Mouse (Mus musculus) stomach, postnatal 0 days (tissue): ENCODE measurements at regions not wholly inside any gene's neighbourhood (a gene's known extent, or its start where the extent isn't known, plus 50 kb on each side); places are given as distances from the start of the nearest gene placed in this dataset.

ENCODE experiments used
- ATAC-seq: fragments of 200-750 bp; cut with Nextera tagmentation; 2 replicates; pipeline ENCODE4 v1.8.0; 2017; ENCODE audit not compliant: low FRiP score, low TSS enrichment
- DNase-seq: peaks from one replicate; pipeline ENCODE4 v3.0.0-alpha.2; 2016; ENCODE audit warnings: low spot score
- H3K27ac ChIP-seq: fragments of 300-500 bp; sonication (generic); replicated peaks from 2 replicates; pipeline ENCODE4 v1.5.1; 2014; ENCODE audit warnings: mild to moderate bottlenecking, control low read depth
- H3K27me3 ChIP-seq: fragments of 300-500 bp; sonication (generic); 2 replicates; pipeline ENCODE4 v1.6.1; 2014; ENCODE audit warnings: low read length; ENCODE audit not compliant: control insufficient read depth, insufficient read depth
- H3K36me3 ChIP-seq: fragments of 300-500 bp; sonication (generic); 2 replicates; pipeline ENCODE4 v1.6.1; 2014; ENCODE audit warnings: low read length, mixed read lengths; ENCODE audit not compliant: control insufficient read depth, insufficient read depth
- H3K4me1 ChIP-seq: fragments of 300-500 bp; sonication (generic); replicated peaks from 2 replicates; pipeline ENCODE4 v1.6.1; 2014; ENCODE audit warnings: antibody characterized with exemption; ENCODE audit not compliant: control insufficient read depth, insufficient read depth
- H3K4me2 ChIP-seq: fragments of 300-500 bp; sonication (generic); replicated peaks from 2 replicates; pipeline ENCODE4 v1.6.1; 2014; ENCODE audit warnings: low read depth, mild to moderate bottlenecking, control low read depth, moderate library complexity
- H3K4me3 ChIP-seq: fragments of 300-500 bp; sonication (generic); 2 replicates; pipeline ENCODE4 v1.5.1; 2014; ENCODE audit warnings: low read depth, low read length, control low read depth
- H3K9ac ChIP-seq: fragments of 300-500 bp; sonication (generic); 2 replicates; pipeline ENCODE4 v1.6.1; 2014; ENCODE audit warnings: mild to moderate bottlenecking, low read length, control low read depth, mixed read lengths
- H3K9me3 ChIP-seq: fragments of 300-500 bp; sonication (generic); 2 replicates; pipeline ENCODE4 v1.6.1; 2016; ENCODE audit warnings: low read length; ENCODE audit not compliant: control insufficient read depth
- CTCF ChIP-seq: IDR thresholded peaks from 2 replicates; pipeline ENCODE4 v1.5.1; 2016; ENCODE audit warnings: antibody characterized with exemption, low read depth, mild to moderate bottlenecking, moderate library complexity
- EP300 ChIP-seq: optimal IDR thresholded peaks from 2 replicates; pipeline ENCODE3; 2016; ENCODE audit warnings: antibody characterized with exemption
- WGBS: fragments of 180-500 bp; shearing (Covaris S2); extraction: QIAGEN DNeasy Blood & Tissue Kit; methylation state at CpG from one replicate; pipeline ENCODE4 v1.1.7; 2014; 5-methylcytosine and 5-hydroxymethylcytosine counted together

DNA sequence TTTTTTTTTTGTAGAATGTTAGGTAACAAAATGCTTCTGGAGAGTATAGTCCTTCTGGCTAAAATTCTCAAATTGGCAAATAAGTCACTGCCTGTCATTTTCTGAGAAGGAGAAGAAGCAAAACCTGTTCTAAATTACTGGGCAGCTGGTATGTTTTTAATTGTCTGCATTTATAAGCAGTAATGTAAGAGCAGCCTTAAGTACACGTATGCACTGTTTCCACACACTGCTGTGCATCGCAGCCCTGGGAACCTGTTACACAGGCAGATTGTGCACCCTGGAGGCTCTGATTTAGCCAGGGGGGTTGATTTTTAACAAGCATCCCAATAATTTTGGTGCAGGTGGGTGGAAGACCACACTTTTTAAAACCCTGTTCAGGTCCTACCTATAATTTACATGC lies 236.2 kb downstream of the Hace1 start:
- no peak for DNase-seq
- WGBS = 49% methylated on average over 2 of the region's 2 CpGs

DNA sequence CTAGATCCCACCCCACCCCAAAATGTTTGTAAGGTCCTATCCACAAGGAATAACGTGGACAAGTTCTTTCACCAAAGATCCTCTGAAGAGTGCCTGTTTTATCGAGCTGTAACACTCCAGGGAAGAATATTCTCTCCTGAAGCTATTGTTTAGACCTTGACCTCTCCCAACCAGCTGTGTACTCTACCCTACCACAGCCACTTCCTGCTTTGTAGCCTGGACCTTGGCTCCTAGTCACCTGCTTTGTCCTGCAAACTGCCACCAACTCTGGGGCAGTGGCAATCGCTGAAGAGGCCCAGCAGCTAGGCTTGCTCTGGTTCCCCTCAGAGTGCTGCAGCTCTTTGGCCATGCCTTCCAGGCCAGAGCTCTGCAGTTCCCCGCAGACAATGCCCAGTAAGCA lies 239.1 kb downstream of the Hace1 start:
- no peak for ATAC-seq

More for the DNA sequence above, 236.2 kb downstream of the Hace1 start:
- H3K4me2 ChIP-seq = no peak overlapping the region
- no peaks in the 10 kb centered on the region for H3K9me3 ChIP-seq
- H3K4me1 ChIP-seq = no peaks in the 10 kb centered on the region
- no peak overlapping the region for H3K4me3 ChIP-seq
- no peaks in the 10 kb centered on the region for H3K27me3 ChIP-seq
- no peak for TF ChIP-seq CTCF
- H3K27ac ChIP-seq = no peak overlapping the region
- H3K9ac ChIP-seq = no peak overlapping the region
- no peak for ATAC-seq
- H3K36me3 ChIP-seq = no peaks in the 10 kb centered on the region

DNA sequence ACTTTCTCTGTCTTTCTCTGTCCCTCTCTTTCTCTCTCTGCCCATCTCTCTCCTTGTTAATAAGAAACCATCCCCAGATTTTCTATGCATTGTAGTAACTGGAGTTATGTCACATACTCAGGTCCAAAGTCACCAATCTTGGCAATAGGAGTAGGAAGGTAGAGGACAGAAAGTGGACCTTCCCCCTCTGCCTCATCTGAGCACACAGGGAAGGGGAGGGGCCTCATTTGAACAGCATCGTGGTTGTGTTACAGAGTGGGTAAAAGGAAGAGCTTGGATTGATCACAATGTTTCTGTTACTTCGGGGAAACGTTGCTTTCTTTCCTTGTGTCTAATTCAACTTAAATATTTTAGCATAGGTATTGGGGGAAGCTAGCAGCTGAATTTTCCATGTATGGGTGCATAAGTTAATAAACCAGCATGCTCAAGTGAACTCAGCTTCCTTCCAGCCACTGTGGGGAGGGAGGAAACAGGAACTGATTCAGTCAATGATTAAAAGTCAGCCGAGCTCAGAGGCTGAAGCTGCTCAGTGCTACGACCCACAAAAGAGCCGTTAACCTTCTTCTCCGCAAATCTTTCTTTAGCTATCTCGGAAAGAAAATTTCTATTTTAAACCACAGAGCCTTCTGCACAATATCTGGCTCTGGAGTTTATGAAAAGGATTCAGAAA lies 243.5 kb downstream of the Hace1 start:
- 37% methylated on average over 8 of the region's 8 CpGs for WGBS
- Histone ChIP-seq H3K9me3 (no peaks in the 10 kb centered on the region), H3K36me3 (no peaks in the 10 kb centered on the region), H3K27me3 (no peaks in the 10 kb centered on the region), H3K4me1 (no peaks in the 10 kb centered on the region), H3K4me3 (no peak overlapping the region), H3K27ac (no peak overlapping the region), H3K9ac (no peak overlapping the region), H3K4me2 (no peak overlapping the region)
- ATAC-seq (no peak), DNase-seq (no peak)
- TF ChIP-seq CTCF (no peak), EP300 (no peak)

More for the DNA sequence above, 239.1 kb downstream of the Hace1 start:
- Histone ChIP-seq H3K27me3 (no peaks in the 10 kb centered on the region), H3K9me3 (no peaks in the 10 kb centered on the region), H3K9ac (no peak overlapping the region), H3K4me3 (no peak overlapping the region), H3K27ac (no peak overlapping the region), H3K4me2 (no peak overlapping the region), H3K4me1 (no peaks in the 10 kb centered on the region), H3K36me3 (no peaks in the 10 kb centered on the region)
- no peak for DNase-seq
- WGBS = 80% methylated on average over 4 of the region's 4 CpGs
- TF ChIP-seq CTCF = no peak

DNA sequence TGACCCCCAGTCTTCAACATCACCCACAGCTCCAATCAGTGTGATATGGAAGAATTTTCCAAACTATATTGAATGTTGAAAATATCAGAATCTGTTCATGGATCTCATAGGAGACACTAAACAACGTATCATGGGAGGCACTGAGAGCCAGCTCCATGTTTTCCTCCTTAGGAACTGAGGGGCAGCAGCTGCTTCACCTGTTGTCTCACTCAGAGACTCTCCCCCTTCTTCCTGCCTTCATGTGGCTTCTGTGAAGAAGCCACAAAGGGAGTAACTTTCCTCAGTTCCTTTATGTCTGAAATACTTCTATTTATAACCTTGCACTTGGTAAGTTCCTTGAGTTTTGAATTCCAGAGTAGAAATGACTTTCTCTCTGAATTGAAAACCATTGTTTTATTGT lies 244.6 kb downstream of the Hace1 start:
- Histone ChIP-seq H3K36me3 (no peaks in the 10 kb centered on the region), H3K9ac (no peak overlapping the region), H3K27me3 (no peaks in the 10 kb centered on the region), H3K4me1 (no peaks in the 10 kb centered on the region), H3K4me2 (no peak overlapping the region), H3K27ac (no peak overlapping the region), H3K9me3 (no peaks in the 10 kb centered on the region), H3K4me3 (no peak overlapping the region)
- DNase-seq = no peak
- ATAC-seq = no peak
- no peak for TF ChIP-seq CTCF
- no peak for TF ChIP-seq EP300
- WGBS = 62% methylated on average over 1 of the region's 1 CpGs

DNA sequence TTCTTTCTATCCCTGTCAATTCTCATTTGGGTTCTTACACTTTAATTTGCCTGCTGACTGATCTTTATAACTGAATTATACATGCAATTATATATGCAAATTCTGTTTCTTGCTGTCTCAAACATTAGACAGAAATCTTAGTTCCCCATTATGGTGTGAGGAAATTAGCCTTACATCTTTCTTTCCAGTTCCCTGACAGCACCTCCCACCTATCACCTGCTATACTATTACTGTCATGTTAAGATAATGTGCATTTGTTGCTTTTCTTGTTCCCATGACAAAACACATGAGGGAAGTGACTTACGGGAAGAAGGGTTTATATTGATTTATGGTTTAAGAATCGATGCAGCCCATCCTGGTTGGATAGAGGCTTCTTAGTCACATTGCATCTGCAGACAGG lies 246.0 kb downstream of the Hace1 start:
- Histone ChIP-seq H3K27me3 (no peaks in the 10 kb centered on the region), H3K9ac (no peak overlapping the region), H3K27ac (no peak overlapping the region), H3K4me3 (no peak overlapping the region), H3K4me1 (no peaks in the 10 kb centered on the region), H3K36me3 (no peaks in the 10 kb centered on the region), H3K4me2 (no peak overlapping the region), H3K9me3 (no peaks in the 10 kb centered on the region)
- no peak for ATAC-seq
- WGBS = 67% methylated on average over 2 of the region's 2 CpGs
- TF ChIP-seq CTCF = no peak
- no peak for TF ChIP-seq EP300
- DNase-seq = no peak

DNA sequence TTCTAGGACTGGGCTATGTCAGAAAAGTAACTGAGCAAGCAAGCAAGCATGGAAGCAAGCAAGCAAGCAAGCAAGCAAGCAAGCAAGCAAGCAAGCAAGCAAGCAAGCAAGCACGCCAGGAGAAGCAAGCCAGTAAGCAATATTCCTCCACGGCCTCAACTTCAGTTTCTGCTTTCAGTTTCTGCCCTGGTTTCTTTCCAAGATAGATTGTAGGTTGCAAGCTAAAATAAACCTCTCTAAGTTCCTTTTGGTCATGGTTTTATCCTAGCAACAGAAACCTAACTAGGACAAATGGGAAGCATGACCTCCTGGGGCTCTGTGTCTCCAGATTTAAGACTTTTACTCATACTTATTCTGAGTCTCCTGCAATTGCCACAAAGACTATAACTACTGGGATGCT lies 271.0 kb downstream of the Hace1 start:
- ATAC-seq = no peak
- no peak for TF ChIP-seq EP300
- TF ChIP-seq CTCF = no peak

More for the DNA sequence above, 271.0 kb downstream of the Hace1 start:
- Histone ChIP-seq H3K4me2 (no peak overlapping the region), H3K9me3 (no peaks in the 10 kb centered on the region), H3K36me3 (no peaks in the 10 kb centered on the region), H3K9ac (no peak overlapping the region), H3K4me1 (no peaks in the 10 kb centered on the region), H3K27ac (no peak overlapping the region), H3K4me3 (no peak overlapping the region), H3K27me3 (no peaks in the 10 kb centered on the region)
- WGBS = 69% methylated on average over 2 of the region's 2 CpGs
- no peak for DNase-seq
